Mouse (Mus musculus): Measurements from ENCODE around the gene Gys1.

DNA sequence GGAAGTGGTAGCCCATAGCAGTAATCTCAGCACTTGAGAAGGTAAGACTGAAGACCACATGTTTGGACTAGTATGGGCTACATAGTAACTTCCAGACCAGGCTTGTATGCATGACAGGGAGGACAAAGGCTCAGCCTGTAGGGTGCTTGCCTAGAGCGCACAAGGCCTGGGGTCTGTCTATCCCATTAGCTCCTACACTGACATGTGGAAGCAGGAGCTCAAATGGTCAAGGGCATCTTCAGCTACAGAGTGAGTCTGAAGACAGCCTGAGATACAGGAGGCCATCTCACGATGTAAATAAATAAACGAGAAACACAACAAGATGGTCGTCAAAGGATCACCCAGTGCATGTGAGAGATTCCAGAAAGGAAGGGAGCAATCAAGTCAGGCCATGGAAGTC is 27.7 kb downstream of the Gys1 start:
- TF ChIP-seq GATA1 (IDR thresholded peaks at IDR 0.05; ENCODE audit: low read length) (no peak), TAL1 (IDR thresholded peaks at IDR 0.05; ENCODE audit: low read length) (no peak)

All from erythroblast, embryonic 14.5 days (primary cell).